Mouse (Mus musculus) retina, postnatal 7 days (tissue): ENCODE results near the gene Rps6ka1.

Experiments
- DNase-seq: peaks from one replicate; pipeline ENCODE4 v3.0.0-alpha.2; 2012; ENCODE audit warnings: low read depth, low spot score

Gene Rps6ka1

DNA sequence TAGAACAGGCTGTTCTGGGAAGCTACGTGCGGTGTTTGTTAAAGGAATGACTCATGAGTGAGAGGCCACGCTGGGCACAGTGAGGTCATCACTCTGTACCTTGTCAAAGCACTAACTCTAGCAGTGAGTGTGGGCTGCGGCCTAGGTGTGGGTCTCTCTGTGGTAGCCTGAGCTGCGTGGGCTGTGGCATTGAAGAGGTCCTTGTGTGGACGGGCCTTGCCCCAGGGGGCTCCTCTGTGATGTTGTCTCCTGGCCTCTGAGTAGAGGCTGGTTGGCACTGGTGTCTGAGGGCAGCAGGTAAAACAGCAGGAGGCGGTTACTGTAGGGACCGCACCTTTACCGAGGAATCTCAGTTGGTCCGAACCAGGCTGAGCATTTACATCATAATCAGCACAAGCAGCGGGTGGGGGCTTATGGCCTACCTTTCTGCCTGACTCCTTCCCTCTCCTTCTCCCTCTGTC lies 9.9 kb upstream of the Rps6ka1 start:
- DNase-seq = no peak

DNA sequence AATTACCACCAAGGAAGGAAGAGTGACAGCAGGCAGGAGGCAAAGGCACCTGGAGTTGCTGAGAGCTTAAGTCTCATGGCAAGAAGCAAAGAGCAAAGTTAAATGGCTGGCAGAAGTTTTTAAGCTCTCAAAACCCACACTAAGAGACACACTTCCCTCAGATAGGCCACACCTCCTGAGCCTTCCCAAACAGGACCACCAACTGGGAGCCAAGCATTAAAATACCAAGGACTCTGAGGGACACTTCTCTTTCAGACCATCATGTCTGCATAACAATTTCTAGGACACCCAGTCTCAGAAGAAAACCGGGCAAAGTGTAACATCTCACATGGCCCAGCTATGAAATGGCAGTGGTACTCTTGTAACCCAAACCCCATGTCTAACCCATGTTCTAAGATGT lies 9.4 kb upstream of the Rps6ka1 start:
- no peak for DNase-seq

DNA sequence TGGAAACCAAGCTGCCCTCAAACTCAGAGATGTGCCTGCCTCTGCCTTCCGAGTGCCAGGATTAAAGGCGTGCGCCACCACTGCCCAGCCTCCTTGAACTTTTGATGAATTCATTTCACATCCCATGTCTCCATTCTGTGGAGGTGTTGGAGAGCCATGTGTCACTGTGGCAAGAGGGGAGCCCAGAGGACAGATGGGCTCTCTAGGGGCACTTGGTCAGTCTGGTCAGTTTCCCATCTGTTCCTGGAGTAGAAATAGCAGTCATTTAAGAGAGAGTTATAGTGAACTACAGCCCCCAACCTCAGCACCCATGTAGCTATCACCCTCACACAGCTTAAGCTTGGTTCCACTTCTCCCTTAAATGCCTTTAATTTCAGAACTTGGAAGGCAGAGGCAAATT lies 8.4 kb upstream of the Rps6ka1 start:
- no peak for DNase-seq

DNA sequence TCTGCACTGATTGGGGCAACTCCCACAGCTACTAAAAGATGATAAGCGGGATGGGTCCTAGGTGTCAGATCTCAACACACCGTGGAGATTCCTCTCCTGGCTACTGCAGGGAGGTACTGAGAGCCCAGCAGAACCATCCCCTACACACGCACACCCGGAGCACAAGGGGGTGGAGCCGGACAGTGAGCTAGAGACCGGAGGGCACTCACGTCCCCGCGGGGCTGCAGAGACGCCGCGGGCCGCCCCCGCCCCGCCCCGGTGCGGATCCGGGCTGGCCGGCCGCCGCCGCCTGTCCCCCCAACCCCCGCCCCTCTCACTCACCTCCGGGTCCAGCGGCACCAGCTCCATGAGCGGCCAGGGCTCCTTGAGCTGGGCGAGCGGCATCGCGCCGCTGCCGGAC lies 348 bp downstream of the Rps6ka1 start:
- no peak for DNase-seq

DNA sequence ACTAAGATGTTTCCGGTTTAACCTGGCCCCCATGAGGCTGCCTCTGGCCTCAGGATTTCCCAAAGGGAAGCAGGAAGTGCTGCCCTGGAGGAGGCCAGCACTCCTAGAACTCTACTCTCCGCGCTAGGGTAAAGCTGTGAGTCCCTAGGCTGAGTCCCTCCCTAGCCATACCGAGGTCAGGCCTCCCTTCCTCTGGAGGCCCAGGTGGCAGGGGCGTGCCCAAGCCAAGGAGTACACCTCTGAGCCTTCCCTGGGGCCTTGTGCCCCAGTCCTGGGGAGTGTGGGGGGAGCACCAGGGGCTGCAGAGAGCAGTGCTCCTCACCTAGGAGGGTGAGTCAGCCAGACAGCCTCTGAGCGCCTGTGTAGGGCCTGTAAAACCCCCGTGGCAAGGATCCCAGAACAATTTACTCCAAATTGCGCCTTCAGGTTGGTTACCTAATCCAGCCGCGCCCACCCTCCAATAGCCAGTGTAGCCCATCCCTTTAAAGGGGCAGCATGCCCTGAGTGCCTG lies 1.6 kb downstream of the Rps6ka1 start:
- DNase-seq = no peak

DNA sequence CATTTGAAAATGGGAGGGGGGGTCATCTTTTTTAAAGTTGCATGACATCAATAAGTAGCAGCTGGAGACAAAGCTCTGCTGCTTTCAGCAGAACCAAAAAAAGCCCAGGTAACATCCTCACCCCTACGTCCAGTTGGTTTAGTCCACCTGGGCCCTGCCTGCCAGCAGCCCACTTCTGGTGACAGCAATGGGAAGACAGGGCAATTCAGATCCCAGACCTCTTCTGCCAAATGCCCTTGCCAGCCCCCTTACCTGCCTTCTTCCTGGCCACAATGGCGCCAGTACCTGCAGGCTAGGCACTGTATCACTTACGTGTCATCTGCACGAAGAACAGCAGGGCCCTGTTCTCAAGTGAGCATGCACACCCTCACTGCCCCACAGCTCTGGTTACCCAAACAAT lies 2.3 kb downstream of the Rps6ka1 start:
- no peak for DNase-seq

DNA sequence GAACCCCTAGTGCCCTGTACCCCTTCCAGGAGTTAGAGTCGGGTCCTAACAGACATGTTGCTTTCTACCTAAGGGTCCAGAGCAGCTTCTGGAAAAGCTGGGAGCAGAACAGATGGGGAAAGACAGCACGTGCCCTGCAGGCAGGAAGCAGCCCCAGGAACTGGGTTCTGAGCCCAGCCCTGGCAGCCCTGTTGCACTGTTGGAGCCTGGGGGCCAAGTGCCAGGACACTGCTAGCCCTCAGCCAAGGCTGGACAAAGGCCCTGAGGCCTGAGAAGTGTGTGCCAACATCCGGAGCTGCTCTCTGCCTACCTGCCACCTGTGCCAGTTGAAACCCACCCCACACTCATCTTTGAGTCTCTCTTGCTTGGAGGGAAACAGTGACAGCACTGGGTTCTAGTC lies 2.7 kb downstream of the Rps6ka1 start:
- DNase-seq = no peak

DNA sequence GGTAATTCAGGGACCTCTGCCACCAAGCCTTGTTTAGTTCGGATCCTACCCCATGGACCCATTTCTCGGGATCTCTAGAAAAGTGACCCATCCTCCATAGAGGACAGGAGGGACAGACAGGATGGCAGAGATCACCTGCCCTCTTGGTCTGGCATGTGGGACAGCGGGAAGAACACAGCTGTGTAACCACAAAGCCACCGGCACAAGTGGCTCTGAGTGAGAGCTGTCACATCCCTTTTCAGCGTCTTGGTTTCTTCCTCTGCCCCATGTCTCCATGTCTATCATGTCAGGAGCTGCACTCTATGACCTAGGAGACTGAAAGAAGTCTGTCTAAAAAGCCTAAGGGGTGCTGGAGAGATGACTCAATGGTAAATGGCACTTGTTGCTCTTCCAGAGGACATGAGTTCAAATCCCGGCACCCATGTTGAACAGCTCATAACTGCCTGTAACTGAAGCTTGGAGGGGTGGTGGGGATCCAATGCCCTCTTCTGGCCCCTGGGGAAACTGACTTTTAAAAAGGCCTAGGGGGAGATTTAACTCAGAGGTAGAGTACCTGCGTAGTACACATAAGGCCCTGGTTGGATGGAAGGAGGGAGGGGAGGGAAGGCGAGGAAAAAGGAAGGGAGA lies 3.4 kb downstream of the Rps6ka1 start:
- DNase-seq = no peak

DNA sequence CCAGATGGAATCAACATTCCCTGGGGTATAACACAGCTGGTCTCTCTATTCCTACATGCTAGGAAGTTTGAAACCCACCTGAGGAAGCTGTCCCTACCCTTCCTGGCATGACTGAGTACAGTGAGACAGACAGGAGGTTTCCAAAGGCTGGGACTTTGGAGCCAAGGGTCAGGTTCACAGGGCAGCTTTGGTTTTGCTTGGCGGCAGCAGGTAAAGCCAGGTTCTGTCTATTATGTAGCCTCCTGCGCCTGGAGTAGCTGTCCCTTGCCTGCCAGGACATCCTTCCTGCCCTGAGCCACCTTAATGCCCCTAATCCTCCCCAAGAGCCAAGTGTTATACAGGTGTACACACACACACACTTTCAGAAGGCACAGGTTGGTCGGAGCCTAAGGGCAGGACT lies 5.7 kb downstream of the Rps6ka1 start:
- no peak for DNase-seq

DNA sequence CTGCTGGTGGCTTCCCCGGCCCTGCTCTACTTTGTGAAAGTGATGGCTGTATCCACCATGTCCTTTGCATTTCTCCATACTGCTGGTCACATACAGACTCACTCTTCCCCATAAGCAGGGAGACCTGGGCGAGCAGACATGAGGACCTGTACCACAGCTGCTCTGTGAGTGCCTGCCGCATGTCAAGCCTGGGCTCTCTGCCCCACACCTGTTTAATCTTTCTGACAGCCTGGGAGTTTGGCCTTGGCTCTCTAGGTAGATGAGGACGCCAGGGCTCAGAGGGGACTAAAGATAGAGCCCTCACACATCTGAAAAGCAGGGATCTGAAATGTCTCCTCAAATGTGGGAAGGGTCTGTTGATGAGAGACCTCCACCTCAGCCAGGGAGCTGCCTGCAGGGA lies 6.2 kb downstream of the Rps6ka1 start:
- no peak for DNase-seq

DNA sequence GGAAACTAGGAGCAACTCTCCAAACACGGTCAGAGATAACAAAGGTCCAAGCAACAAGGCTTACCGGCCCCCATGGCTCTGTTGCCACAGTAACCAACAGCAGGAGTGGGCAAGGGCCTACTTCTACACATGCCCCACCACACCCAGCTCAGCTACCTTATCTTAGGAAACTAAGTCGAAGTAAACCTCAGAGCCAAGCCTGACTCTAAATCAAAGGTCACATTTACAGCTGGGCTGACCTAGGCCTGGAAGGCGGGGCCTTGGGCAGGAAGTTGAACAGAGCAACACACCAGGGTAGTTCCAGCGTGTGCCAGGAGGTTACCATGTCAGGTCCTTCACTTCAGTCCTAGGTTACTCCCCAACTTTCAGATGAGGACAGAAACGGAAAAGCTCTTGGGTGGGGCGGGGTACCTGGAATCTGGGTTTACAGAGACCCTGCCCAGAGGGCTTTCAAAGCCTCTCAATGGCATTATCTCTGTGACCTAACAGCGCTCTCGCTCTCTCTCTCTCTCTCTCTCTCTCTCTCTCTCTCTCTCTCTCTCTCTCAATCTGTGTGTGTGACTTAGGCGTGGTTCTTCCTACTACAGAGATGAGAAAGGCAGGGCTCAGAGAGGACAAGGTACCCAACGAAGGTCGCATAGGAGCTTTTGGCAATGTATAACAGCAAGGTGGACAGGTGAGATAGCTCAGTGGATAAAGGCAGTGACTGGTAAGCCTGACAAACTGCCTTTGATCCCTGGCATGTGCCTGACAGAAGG lies 8.3 kb downstream of the Rps6ka1 start:
- no peak for DNase-seq

DNA sequence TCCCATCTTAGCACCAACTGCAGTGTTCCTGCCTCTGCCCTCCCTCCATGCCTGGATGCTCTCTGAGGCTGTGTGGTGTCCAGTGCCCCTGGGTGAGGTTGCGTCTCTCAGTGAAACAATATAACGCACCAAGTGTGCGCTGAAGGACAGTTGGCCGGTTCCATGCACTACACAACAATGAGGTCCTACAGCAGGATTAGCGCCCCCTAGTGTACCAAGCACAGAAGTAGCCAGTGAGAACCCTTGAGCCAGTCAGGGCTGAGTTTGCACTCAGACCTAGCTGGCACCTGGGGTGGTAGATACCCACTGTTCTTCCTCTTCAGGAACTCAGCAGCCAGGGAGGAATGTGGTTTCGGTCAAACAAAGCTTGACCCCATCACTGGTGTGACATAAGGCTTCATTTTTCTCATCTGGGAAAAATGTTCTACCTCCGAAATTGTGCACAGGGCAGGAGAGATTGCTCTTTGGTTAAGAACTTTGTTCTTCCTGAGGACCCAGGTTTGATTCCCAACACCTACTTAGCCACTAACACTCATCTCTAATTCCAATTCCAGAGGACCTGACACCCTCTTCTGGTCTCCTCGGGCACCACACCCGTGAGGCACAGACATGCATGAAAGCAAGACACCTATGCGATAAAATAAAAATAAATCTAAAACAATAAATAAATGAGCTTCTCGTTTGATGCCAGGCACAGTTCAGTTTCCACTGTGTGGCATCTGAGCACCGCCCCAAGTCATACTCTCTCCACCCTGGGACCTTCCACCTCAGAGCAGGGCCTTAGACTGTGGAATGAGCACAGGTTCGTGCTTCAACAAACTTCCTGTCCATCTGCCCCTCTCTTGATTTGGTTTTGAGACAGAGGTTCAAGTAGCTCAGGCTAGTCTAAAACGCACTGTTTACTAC lies 9.5 kb downstream of the Rps6ka1 start:
- no peak for DNase-seq

DNA sequence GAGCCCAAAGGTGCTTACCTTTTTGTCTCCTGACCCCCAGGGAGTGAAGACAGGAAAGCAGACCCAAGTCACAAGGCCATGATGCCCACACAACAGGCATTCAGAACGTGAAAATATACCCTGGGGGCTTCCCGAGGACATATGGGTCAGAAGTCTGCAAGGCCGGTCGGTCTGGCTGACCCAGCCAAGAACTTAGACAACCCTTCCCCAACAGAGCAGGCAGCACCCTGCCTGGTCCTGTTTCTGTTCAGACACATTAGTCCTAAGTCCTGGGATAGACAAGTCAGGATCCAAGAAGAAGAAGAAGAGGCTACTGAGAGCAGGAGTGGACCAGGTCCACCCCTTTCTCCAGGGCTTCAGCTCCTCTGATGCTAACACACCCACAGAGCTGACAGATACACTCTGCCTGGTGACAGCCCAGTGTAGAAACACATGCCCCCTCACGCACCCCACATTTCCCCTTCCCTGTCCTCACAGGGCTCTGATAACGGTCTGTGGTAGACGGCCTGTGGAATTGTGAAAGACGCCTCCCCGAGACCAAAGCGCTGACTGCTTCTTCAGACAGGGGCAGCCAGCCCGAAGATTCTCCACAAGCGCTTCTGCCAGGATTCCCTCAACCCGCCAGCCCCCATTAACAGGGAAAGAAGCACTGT lies 12.6 kb downstream of the Rps6ka1 start:
- DNase-seq = no peak

DNA sequence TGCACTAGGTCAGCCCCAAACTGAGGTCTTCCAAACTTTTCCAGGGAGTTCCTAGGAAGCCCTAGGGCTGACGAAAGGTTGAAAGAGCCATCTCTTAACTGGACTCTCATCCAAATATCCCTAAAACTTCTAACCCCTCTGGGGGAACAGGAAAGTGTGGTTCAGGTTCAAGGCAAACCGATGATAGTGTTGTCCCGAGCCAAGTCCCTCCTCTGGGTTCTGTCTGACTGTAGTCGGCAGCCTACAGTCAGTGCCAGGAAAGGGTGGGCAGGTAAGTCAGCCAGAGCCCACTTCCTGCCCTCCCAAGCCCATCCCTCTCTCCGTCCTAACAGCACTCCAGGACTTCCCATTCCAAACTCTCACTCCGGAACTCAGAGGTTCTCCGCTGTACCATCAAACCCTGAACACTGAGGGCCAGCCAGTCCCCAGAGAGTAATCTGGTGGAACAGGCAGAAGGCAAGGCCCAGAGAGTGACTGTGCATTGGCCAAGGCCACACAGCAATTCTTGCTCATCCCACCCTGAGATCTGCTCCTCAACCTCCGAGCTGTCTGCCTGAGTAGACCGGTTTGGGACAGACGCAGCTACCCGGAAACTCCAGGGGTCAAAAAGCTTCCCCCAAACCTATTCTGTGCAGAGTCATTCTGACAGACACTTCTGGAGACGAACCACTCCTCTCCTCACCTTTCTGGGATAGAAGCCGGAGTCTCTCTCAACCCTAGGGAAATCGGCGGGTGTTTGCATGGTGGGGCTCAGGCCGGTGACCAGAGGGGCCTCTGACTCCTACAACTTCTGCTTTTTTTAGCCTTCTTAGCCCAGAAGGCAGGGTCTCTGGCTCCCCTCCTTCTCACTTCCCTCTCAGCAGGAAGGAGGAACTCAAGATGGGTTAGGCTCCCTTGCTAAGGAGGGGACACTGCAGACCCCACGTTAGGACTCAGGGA lies 13.4 kb downstream of the Rps6ka1 start:
- DNase-seq = no peak

DNA sequence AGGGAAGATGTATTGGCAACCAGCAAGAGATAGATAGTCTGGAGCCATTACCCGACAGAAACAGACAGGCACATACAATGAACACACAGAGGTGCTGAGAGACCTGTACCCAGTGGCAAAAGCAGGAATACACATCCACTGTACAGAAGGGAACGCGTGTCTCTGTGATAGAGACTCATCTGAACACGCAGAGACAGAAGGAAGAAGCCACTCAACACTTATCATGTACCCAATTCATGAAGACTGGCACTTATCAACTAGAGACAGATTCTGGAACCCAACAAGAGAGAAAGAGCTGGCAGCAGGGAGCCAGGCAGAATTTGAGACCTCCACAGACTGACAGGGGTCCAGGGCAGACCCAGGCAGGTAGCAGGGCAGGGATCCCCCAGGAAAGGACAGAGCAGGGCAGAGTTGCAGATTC lies 14.2 kb downstream of the Rps6ka1 start:
- no peak for DNase-seq

DNA sequence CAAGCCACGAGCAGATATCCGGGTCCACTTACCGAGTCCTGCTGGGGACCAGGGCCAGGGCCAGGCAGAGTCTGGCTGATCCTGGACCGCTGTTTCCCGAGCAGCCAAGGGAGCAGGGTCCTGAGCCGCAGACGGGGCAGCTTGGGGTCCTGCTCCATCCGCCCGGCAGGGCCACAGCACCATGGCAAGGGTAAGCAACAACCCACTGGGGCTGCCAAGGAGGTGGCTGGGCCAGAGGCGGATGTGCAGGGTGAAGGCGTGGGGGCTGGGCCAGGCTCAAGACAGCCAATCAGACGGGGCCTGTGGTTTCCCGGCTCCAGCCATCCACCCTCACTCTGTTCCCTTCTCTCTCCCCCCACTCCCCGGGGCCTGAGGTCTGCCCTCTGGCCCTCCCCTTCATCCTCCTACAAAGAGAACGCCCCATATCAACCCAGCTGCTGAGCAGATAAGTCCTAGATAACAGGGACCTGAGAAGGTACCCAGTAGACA lies 14.7 kb downstream of the Rps6ka1 start:
- no peak for DNase-seq

DNA sequence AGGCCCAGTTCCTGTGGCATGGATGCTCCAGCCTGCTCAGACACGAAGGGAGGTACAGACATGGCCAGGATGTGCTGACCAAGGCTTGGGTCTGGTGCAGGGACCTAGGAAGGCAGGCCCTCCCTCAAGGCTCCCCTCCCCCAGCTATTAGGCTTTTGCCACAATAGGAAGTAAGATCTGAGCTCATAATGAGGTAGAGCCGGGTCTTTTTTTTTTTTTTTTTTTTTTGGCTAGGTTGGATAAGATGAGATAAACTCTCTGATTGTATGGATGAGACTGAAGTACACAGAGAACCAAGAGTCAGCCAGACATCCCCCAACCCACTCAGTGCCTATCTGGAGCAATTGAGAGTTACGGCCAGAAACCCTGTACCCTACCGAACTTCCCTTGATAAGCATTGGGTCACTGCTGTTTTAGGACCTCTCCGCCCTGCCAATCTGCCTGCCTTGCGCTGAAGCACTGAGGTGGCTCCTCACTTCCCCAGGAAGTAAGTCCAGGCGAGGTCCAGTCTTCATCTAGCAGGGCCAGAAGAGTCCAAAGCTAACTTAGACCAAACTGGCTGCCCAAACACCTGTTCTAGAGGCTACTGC lies 15.3 kb downstream of the Rps6ka1 start:
- DNase-seq = no peak

DNA sequence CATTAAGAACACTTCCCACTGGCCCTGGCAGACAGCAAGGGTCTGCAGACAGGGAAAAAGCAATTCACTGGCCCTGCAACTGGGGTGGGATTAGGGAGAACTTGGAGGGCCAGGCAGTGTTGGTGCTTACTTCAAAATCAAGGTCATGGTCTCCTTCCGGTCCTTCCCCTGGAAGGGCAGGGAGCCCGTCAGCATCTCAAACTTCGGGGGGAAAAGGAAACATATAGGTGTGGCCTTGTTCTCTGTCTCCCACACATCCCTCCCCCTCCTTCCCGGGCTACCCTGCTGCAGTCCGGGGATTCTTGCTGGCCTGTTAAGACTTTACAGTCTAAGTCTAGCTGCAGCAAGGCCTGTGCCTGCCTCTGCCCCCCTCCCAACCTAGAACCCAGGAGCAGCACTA lies 22.4 kb downstream of the Rps6ka1 start:
- no peak for DNase-seq

DNA sequence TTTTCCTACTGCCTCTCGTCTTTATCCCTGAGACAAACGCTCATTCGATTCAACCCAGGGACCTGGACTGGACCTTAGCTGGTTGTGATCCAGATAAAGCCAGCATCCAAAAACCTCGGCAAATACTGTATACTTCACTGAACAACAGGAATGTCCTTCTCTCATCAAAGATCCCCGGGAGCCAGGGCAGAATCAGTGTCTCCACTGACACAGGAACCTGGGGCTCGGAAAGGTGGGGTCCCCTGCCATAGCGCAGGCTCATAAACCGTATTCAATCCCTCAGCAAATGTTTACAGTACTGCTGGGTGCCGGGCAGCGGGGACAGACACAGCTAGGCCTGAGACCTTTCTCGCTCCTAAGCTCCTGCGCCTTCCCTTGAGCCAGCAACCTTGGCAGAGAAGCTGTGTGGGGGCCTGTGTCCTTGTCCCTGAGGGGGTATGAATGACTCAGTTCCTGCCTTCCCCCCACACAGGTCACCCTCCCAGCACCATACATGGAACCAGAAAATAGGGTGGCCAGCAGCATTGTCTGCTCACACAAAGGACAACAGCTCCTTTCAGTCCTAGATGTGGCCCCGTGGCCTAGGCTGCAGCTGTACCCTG lies 23.1 kb downstream of the Rps6ka1 start:
- DNase-seq = peak; percentile 11
